Mouse (Mus musculus) thymus, adult 2 months (tissue): ENCODE measurements at regions not wholly inside any gene's neighbourhood (a gene's known extent, or its start where the extent isn't known, plus 50 kb on each side); places are given as distances from the start of the nearest gene placed in this dataset.
"Not testable (repeated sequence)": the region's sequence is repeated elsewhere in the genome, so short reads cannot be mapped to it uniquely, and the experiment has no call there.

ENCODE experiments used
- DNase-seq: peaks from one replicate; pipeline ENCODE4 v3.0.0; 2021
- H3K27ac ChIP-seq: fragments of 200-500 bp; 2 replicates; pipeline ENCODE4 v1.5.1; 2012; ENCODE audit warnings: low read length, control low read depth; ENCODE audit not compliant: control insufficient read depth, insufficient read depth
- H3K27me3 ChIP-seq: fragments of 200-500 bp; 2 replicates; pipeline ENCODE4 v1.6.1; 2012; ENCODE audit warnings: mild to moderate bottlenecking, low read length, moderate library complexity, mixed read lengths; ENCODE audit not compliant: control insufficient read depth, insufficient read depth
- H3K36me3 ChIP-seq: fragments of 200-500 bp; 2 replicates; pipeline ENCODE4 v1.6.1; 2012; ENCODE audit warnings: mild to moderate bottlenecking, low read length, moderate library complexity; ENCODE audit not compliant: control insufficient read depth, insufficient read depth
- H3K4me1 ChIP-seq: fragments of 200-500 bp; replicated peaks from 2 replicates; pipeline ENCODE4 v1.6.1; 2012; ENCODE audit warnings: low read length; ENCODE audit not compliant: control insufficient read depth, insufficient read depth
- H3K4me3 ChIP-seq: fragments of 200-500 bp; 2 replicates; pipeline ENCODE4 v1.5.1; 2012; ENCODE audit warnings: mild to moderate bottlenecking, low read length, control low read depth, moderate library complexity; ENCODE audit not compliant: control insufficient read depth, insufficient read depth
- CTCF ChIP-seq: fragments of 200-500 bp; IDR thresholded peaks from 2 replicates; pipeline ENCODE4 v1.5.1; 2012; ENCODE audit warnings: mild to moderate bottlenecking, control low read depth, low read length, moderate library complexity, borderline replicate concordance; ENCODE audit not compliant: control insufficient read depth, poor library complexity, insufficient read depth; ENCODE audit errors: extremely low read depth
- POLR2A ChIP-seq: fragments of 200-500 bp; IDR thresholded peaks from 2 replicates; pipeline ENCODE4 v1.6.1; 2012; ENCODE audit warnings: mild to moderate bottlenecking, low read length, control low read depth, moderate library complexity; ENCODE audit not compliant: control insufficient read depth, poor library complexity, insufficient read depth; ENCODE audit errors: extremely low read depth
- WGBS: fragments of 180-500 bp; shearing (Covaris S2); methylation state at CpG from one replicate; pipeline ENCODE4 v1.1.7; 2018; 5-methylcytosine and 5-hydroxymethylcytosine counted together

DNA sequence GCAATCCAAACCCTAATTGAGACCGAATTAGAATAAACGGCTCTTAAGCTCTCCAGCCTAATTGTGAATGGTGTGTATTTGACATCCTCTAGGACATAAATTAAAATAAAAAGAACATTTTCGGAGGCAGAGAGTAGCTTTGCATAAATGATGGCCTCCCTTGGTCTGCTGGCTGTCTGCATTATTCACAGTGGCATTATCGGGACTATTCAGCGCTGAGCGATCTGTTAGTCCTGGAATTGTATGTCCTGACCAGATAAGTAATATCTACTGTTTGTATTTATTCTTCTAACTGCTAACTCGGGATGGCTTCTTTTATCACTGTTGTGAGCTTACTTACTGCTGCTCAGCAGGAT, 299.6 kb downstream of the Chl1 start:
- 19% methylated on average over 7 of the region's 7 CpGs for WGBS
- H3K27ac ChIP-seq, result no peak overlapping the region

DNA sequence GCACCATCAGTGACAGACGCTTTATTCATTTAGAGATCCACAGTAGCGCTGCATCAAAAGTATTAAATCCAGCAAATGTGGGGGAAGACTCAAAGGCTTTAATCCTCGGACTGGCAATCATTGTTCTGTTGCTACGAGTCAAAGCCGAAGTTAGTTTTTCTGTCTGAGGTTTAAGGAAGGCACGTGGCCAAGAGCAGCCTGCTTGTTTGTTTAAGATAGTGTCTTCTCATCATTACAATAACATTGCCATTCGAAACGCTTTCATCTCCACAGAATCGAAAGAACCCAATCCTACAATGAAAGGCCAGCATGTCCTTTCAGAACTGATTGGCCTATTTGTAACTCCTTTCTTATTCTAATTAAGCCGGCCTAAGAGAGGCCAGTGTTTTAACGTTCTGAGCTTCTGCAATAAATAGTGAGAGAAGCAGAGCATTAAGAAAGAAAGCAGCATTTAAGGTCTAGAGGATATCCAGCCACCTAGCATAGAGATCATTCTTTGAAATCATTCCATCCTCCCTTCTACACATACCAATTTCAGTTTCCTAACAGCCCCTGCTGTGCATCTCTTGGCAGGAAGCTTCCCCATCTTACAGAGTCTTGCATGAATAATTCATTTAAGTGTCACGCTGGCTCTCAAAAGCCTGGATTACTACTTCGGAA, 300.1 kb downstream of the Chl1 start:
- no peak overlapping the region for H3K4me3 ChIP-seq
- H3K27ac ChIP-seq, result no peak overlapping the region
- no peaks in the 10 kb centered on the region for H3K36me3 ChIP-seq
- no peak for DNase-seq
- TF ChIP-seq POLR2A (no peak), CTCF (no peak)
- WGBS, result 6% methylated on average over 13 of the region's 13 CpGs
- H3K4me1 ChIP-seq, result no peaks in the 10 kb centered on the region
- H3K27me3 ChIP-seq, result no peaks in the 10 kb centered on the region

More for the DNA sequence above, 299.6 kb downstream of the Chl1 start:
- DNase-seq, result no peak
- no peaks in the 10 kb centered on the region for H3K27me3 ChIP-seq
- no peak for TF ChIP-seq POLR2A
- no peak for TF ChIP-seq CTCF
- no peak overlapping the region for H3K4me3 ChIP-seq
- no peaks in the 10 kb centered on the region for H3K4me1 ChIP-seq
- no peaks in the 10 kb centered on the region for H3K36me3 ChIP-seq

DNA sequence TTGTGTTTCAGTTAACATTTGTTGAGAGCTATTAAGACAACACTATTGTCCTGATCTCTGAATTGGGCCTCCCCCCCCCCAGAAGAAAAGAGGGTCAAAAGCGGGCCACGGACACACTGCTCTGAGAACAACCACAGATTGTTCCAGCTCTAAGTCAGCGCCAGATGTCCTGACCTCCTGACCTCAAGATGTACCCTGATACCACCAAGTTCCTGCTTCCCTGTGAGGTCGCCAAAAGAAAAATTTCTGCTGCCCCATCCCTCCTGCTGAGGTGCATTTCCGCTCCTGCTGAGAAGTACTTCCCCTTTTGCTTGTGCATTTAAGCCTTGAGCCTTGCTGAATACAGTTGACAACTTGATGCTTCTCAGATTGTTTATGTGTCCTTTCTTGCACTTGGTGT, 306.0 kb downstream of the Chl1 start:
- 83% methylated on average over 5 of the region's 5 CpGs for WGBS
- H3K27me3 ChIP-seq, H3K36me3 ChIP-seq, H3K4me3 ChIP-seq, DNase-seq, H3K4me1 ChIP-seq, H3K27ac ChIP-seq: not testable (repeated sequence)

DNA sequence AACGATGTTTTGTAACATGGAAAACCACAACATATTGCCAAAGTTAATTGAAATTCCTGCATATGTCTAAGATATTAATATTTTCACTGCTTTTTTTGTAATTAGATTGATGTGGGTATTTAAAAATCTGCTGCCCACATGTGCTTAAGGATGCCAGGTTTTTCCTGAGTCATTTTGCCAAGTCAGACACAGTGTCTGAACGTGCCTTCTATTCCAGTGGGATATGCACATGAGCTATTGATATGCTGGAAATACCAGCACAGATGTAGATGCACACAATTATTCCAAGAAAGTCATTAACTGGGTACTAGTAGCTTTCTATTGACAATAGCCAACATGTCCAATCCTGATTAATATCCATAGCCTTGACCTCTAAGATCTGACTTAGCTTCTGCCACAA, 315.7 kb downstream of the Chl1 start:
- H3K36me3 ChIP-seq, result no peaks in the 10 kb centered on the region
- 75% methylated on average over 2 of the region's 2 CpGs for WGBS
- TF ChIP-seq POLR2A (no peak), CTCF (no peak)
- no peaks in the 10 kb centered on the region for H3K4me1 ChIP-seq
- no peak for DNase-seq
- H3K27ac ChIP-seq, result no peak overlapping the region
- no peaks in the 10 kb centered on the region for H3K27me3 ChIP-seq
- H3K4me3 ChIP-seq, result no peak overlapping the region

DNA sequence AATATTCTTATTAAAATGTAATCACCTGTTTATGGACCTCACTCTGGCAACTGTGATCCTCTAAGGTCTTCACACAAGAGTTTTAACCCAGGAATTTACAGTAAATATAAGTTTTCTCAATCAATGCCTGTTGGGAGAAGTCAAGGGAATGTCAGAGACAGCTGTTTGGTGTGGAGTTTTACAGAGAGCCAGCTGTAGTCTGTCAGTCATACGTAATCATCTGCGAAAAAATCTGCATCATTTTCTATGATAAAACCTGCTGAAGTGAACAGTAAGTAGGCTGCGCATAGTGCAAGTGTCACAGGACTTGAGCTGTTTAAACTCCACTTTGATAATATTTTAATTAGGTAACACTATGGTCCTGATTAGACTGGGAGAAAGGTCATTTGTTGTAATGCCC, 317.2 kb downstream of the Chl1 start:
- no peaks in the 10 kb centered on the region for H3K36me3 ChIP-seq
- H3K4me1 ChIP-seq, result no peaks in the 10 kb centered on the region
- H3K4me3 ChIP-seq, result no peak overlapping the region
- DNase-seq, result no peak
- no peak overlapping the region for H3K27ac ChIP-seq
- TF ChIP-seq CTCF (no peak), POLR2A (no peak)
- H3K27me3 ChIP-seq, result no peaks in the 10 kb centered on the region
- WGBS, result 98% methylated on average over 3 of the region's 3 CpGs

DNA sequence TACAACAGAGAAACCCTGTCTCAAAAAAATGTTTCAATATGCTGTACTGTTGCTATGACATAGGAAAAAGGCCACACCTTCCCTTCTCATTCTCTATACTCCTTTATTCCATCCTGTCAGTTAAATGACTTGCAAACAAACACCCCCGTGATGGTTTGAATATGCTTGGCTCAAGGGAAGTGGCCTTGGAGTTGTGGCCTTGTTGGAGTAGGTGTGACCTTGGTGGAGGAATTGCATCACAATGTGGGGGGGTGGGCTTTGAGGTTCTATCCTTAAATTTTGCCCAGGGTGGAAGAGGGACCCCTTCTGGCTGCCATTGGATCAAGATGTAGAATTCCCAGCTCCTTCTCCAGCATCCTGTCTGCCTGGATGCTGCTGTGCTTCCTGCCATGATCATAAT, 318.5 kb downstream of the Chl1 start:
- TF ChIP-seq POLR2A (no peak), CTCF (no peak)
- WGBS, result 91% methylated on average over 1 of the region's 1 CpGs
- no peaks in the 10 kb centered on the region for H3K36me3 ChIP-seq
- no peak overlapping the region for H3K4me3 ChIP-seq
- no peaks in the 10 kb centered on the region for H3K27me3 ChIP-seq
- DNase-seq, result no peak
- H3K27ac ChIP-seq, result no peak overlapping the region
- no peaks in the 10 kb centered on the region for H3K4me1 ChIP-seq

DNA sequence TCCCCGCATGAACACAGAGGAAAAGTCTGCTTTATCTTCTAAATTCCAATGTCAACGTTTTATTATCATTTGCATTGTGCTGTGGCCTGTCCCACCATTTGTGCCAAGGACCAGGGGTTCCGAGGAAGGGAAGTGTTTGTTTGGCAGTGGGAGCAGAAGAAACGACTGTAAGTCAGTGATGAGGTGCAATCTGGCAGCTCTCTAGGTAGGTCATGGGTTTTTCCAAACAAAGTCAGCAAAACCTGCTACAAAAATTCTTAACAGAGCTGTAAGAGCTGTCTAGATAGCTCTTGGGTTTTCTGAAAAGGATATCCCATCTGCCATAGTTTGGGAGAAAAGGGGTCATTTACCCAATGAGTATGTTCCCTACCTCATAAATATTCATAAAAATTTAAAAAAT, 321.9 kb downstream of the Chl1 start:
- Histone ChIP-seq H3K27ac (no peak overlapping the region), H3K4me1 (no peaks in the 10 kb centered on the region), H3K4me3 (no peak overlapping the region), H3K36me3 (no peaks in the 10 kb centered on the region), H3K27me3 (no peaks in the 10 kb centered on the region)
- TF ChIP-seq CTCF, result no peak
- TF ChIP-seq POLR2A, result no peak
- WGBS, result 70% methylated on average over 4 of the region's 4 CpGs
- no peak for DNase-seq
